Mouse (Mus musculus): Measurements from ENCODE around the gene Cfap58.

GRCm38 (mm10) chr19:47898472-47899079 is 38.9 kb upstream of the Cfap58 start:
- TF ChIP-seq TAL1 (IDR thresholded peaks at IDR 0.05; ENCODE audit: low read length) (no peak), GATA1 (IDR thresholded peaks at IDR 0.05; ENCODE audit: low read length) (no peak)

Data from erythroblast, embryonic 14.5 days (primary cell).